In the genomic region with DNA sequence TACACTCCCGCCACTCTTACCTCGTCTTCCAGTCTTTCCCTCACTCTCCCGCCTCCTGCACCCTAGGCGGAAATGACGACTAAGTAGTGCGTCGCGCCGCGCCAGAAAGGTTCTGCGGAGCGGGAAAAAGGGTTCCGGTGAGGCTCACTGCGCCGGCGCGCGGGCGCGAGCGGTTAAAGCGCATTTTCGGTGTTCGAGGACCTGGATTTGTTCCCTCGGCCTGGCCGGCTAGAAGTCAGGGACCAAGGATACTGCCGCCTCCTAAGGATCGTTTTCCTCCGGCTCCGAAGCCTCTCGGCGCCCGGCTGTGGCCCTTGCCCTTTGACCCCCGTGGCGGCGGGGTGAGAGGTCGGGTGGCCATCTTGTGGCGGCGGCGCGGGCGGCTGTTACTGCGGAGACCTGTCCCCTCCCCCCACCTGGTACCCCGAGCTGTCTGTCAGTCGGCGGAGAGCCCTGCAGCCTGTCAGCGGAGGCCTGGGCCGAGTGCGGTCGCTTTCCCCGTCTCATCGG, we compare ENCODE assay signal across 8 mouse cellular contexts. TPM values are rescaled to one million over a fixed set of nuclear protein-coding genes. Genes with fewer than 3 reads are reported as not detected.
DNase-seq lines count a peak whose midpoint lies in the region; ATAC-seq and TF ChIP-seq lines count a peak whose summit lies in the region.

Gene Tti1, minus strand, starts transcription at position 80 of the 510 bp plus-strand sequence.
Gene Rprd1b, plus strand, starts transcription at position 144 of the 510 bp plus-strand sequence.

- H3K4me3 ChIP-seq in bone marrow macrophage, adult 2 months (ENCODE audit: insufficient read depth, low read length), result peak within 1 kb of the TSS; percentile 90
- H3K4me3 ChIP-seq in embryonic fibroblast, embryonic 13.5 days (ENCODE audit: insufficient read depth, low read length), result peak within 1 kb of the TSS; percentile 78
- peak within 1 kb of the TSS; percentile 95 for H3K4me3 ChIP-seq in heart, embryonic 10.5 days
- H3K4me3 ChIP-seq in kidney, embryonic 15.5 days (replicated peaks), result peak within 1 kb of the TSS; percentile 68

- peak within 1 kb of the TSS; percentile 79 for H3K4me2 ChIP-seq in kidney, embryonic 15.5 days

- TF ChIP-seq CTCF in bone marrow macrophage, adult 2 months (IDR thresholded peaks at IDR 0.05; ENCODE audit: low read depth, low read length), result no peak
- TF ChIP-seq CTCF in embryonic fibroblast, embryonic 13.5 days (IDR thresholded peaks at IDR 0.05; ENCODE audit: borderline replicate concordance, insufficient read depth, low read length), result no peak

- H3K4me1 ChIP-seq in bone marrow macrophage, adult 2 months (ENCODE audit: control insufficient read depth, insufficient read depth, low read length), result peaks cover 16% of the 10 kb centered on the region
- peaks cover 8% of the 10 kb centered on the region; the same call in 1 of the 2 replicates for H3K4me1 ChIP-seq in embryonic fibroblast, embryonic 13.5 days (ENCODE audit: control insufficient read depth, insufficient read depth, low read length)
- H3K4me1 ChIP-seq in heart, embryonic 10.5 days, result peaks cover 31% of the 10 kb centered on the region
- peaks cover 41% of the 10 kb centered on the region for H3K4me1 ChIP-seq in kidney, embryonic 15.5 days

- peak; percentile 99 for DNase-seq in A20 (ENCODE audit: low read depth, low spot score)
- peak; percentile 97 for DNase-seq in heart, embryonic 10.5 days (ENCODE audit: low spot score)
- peak; percentile 93 for DNase-seq in liver
- peak; percentile 91 to 96 for DNase-seq in spleen, postnatal 4 days (ENCODE audit: low spot score in 2 of 2)

- H3K9ac ChIP-seq in kidney, embryonic 15.5 days, result peak within 1 kb of the TSS; percentile 89

- no peaks in the 10 kb centered on the region for H3K36me3 ChIP-seq in heart, embryonic 10.5 days
- H3K36me3 ChIP-seq in kidney, embryonic 15.5 days, result peaks cover 7% of the 10 kb centered on the region

- no peaks in the 10 kb centered on the region for H3K27me3 ChIP-seq in heart, embryonic 10.5 days (ENCODE audit: insufficient read depth, poor library complexity, severe bottlenecking)
- H3K27me3 ChIP-seq in kidney, embryonic 15.5 days, result no peaks in the 10 kb centered on the region

- WGBS in heart, embryonic 10.5 days, result under 1% methylated on average over 52 of the region's 52 CpGs
- WGBS in kidney, embryonic 15.5 days, result under 1% methylated on average over 52 of the region's 52 CpGs

- TF ChIP-seq POLR2A in bone marrow macrophage, adult 2 months (IDR thresholded peaks at IDR 0.05; ENCODE audit: borderline replicate concordance, low read depth, low read length), result no peak
- TF ChIP-seq POLR2A in embryonic fibroblast, embryonic 13.5 days (IDR thresholded peaks at IDR 0.05; ENCODE audit: low read depth, low read length), result peak; percentile 87

- no peaks in the 10 kb centered on the region for H3K9me3 ChIP-seq in heart, embryonic 10.5 days
- H3K9me3 ChIP-seq in kidney, embryonic 15.5 days (replicated peaks), result no peaks in the 10 kb centered on the region

- peak within 1 kb of the TSS; percentile 80 for H3K27ac ChIP-seq in bone marrow macrophage, adult 2 months (ENCODE audit: insufficient read depth, low read depth, low read length)
- H3K27ac ChIP-seq in embryonic fibroblast, embryonic 13.5 days (ENCODE audit: insufficient read depth, low read length), result peak within 1 kb of the TSS; percentile 72
- peak within 1 kb of the TSS; percentile 97 for H3K27ac ChIP-seq in heart, embryonic 10.5 days
- peak within 1 kb of the TSS; percentile 98 for H3K27ac ChIP-seq in kidney, embryonic 15.5 days

- ATAC-seq in kidney, embryonic 15.5 days (replicated peaks; ENCODE audit: low FRiP score), result peak; percentile 95
- peak; percentile 90 for ATAC-seq in monocyte, adult 5-6 weeks (replicated peaks; ENCODE audit: insufficient number of reproducible peaks, low FRiP score, low TSS enrichment, poor library complexity, severe bottlenecking)

RNA-seq across cellular contexts. Expression of gene Tti1, which starts in this region (rescaled TPM):
- 14.2 and 14.7 TPM in 2 replicates for polyA plus RNA-seq in bone marrow macrophage, adult 2 months (2012; ENCODE audit: insufficient read depth, insufficient read length, missing spikeins)
- polyA plus RNA-seq in embryonic fibroblast, embryonic 13.5 days (2011; ENCODE audit: insufficient read length, low read depth, missing spikeins), result 18.2 and 20.6 TPM in 2 replicates
- polyA plus RNA-seq in heart, embryonic 10.5 days (2016; fragmentation: Nextera tagmentation; extraction: Ambion mirVana), result 30.5 and 35.1 TPM in 2 replicates
- polyA plus RNA-seq in kidney, embryonic 15.5 days (2015; fragmentation: Nextera tagmentation; extraction: Ambion mirVana), result 28.1 and 29.8 TPM in 2 replicates
- 15.8 to 31.3 TPM (median 19.1 TPM) in 3 replicates for total RNA-seq in monocyte, adult 5-6 weeks (2017)

RNA-seq across cellular contexts. Expression of gene Rprd1b, which starts in this region (rescaled TPM):
- 14.7 and 15.2 TPM in 2 replicates for polyA plus RNA-seq in bone marrow macrophage, adult 2 months (2012; ENCODE audit: insufficient read depth, insufficient read length, missing spikeins)
- 20.8 and 24.1 TPM in 2 replicates for polyA plus RNA-seq in embryonic fibroblast, embryonic 13.5 days (2011; ENCODE audit: insufficient read length, low read depth, missing spikeins)
- 36.9 and 42.1 TPM in 2 replicates for polyA plus RNA-seq in heart, embryonic 10.5 days (2016; fragmentation: Nextera tagmentation; extraction: Ambion mirVana)
- 44.8 and 48.9 TPM in 2 replicates for polyA plus RNA-seq in kidney, embryonic 15.5 days (2015; fragmentation: Nextera tagmentation; extraction: Ambion mirVana)
- total RNA-seq in monocyte, adult 5-6 weeks (2017), result 14.4 to 21.6 TPM (median 19.4 TPM) in 3 replicates

Comparison
In these comparisons a context has a peak if more than half of its experiments do, and no peak if none do; other contexts are left out.
1. Peak in every context shown above with its lines: DNase-seq, ATAC-seq, H3K4me3 ChIP-seq and H3K27ac ChIP-seq.